Mouse (Mus musculus): ENCODE data around the gene Klrb1b.

Klrb1b gene

GRCm38 (mm10) chr6:128764598-128764997 lies 61.5 kb downstream of the Klrb1b start:
- in situ Hi-C loops (cut with MboI, MseI), result loop anchor here (5.0 kb wide), 2 partner anchors 33 to 78 kb away; no protein-coding TSS in a partner anchor

- in situ Hi-C loops (cut with MboI, MseI), result loop anchor here (5.0 kb wide), 2 partner anchors 33 to 78 kb away; no protein-coding TSS in a partner anchor
Measured at GRCm38 (mm10) chr6:128763736-128764523, 62.2 kb downstream of the Klrb1b start.
